Mouse (Mus musculus) intestine, embryonic 15.5 days (tissue): ENCODE data around the gene Wsb1. TPM values are rescaled to one million over a fixed set of nuclear protein-coding genes. Genes with fewer than 3 reads are reported as not detected.

Experiments
- polyA plus RNA-seq: library from polyadenylated mRNA; unstranded; fragments of >200 nt; fragmentation: Nextera tagmentation; extraction: Ambion mirVana; gene quantifications from 2 replicates; pipeline ENCODE4 v1.2.1, GENCODE M21; 2015

Wsb1 gene
- polyA plus RNA-seq, 1 experiment from 2014 or later: 207 TPM

Other genes with a start within 250 kb of the Wsb1 start
- 3.5 and 4.4 TPM in 2 replicates for gene Ksr1, start 108.3 kb downstream of the Wsb1 start, polyA plus RNA-seq
- not detected in 2 replicates for gene Gm9964, start 42.2 kb upstream of the Wsb1 start, polyA plus RNA-seq
- gene Nf1, start 85.0 kb upstream of the Wsb1 start, polyA plus RNA-seq: 4.7 and 5.2 TPM in 2 replicates
- 0.19 and 0.34 TPM in 2 replicates for gene Omg, start 249.4 kb upstream of the Wsb1 start, polyA plus RNA-seq